23 mouse cellular contexts compared by ENCODE assay signal in genomic region chr1:162943700-162944099, GRCm38 (mm10). TPM values are rescaled to one million over a fixed set of nuclear protein-coding genes. Genes with fewer than 3 reads are reported as not detected.
DNase-seq lines count a peak whose midpoint lies in the region; ATAC-seq and TF ChIP-seq lines count a peak whose summit lies in the region.
"Had no signal": no experiment of that assay in that cellular context is flagged by ENCODE, and none has a peak within 500 bp of the region (broad histone marks: within the 10 kb centered on the region; RNA-seq: fewer than 3 reads in every experiment).

No protein-coding gene starts in this region.

- TF ChIP-seq CTCF in kidney, postnatal 0 days (IDR thresholded peaks at IDR 0.05; ENCODE audit: low read depth) = no peak

- no peaks in the 10 kb centered on the region for H3K9me3 ChIP-seq in kidney, postnatal 0 days (replicated peaks; ENCODE audit: low read length)
- H3K9me3 ChIP-seq in kidney, embryonic 15.5 days (replicated peaks) = no peaks in the 10 kb centered on the region
- H3K9me3 ChIP-seq: embryonic facial prominence, embryonic 15.5 days; forebrain, embryonic 12.5 days; limb, embryonic 13.5 days had no signal

- peak; percentile 39 for DNase-seq in kidney, postnatal 0 days (ENCODE audit: low spot score)
- DNase-seq in 3T3-L1 (ENCODE audit: low read depth, low spot score) = peak; percentile 85
- peak; percentile 37 for DNase-seq in forelimb bud, embryonic 11.5 days (ENCODE audit: low read depth, low spot score)
- no peak for DNase-seq in adrenal gland, postnatal 25 days
- no peak for DNase-seq in thymus, adult 18-20 months
- no peak for DNase-seq in kidney, postnatal 14 days
- DNase-seq: cerebellum, postnatal 14 days; gastrocnemius, postnatal 25 days; heart, postnatal 10 days; kidney, adult 11 months had no signal

- no peaks in the 10 kb centered on the region for H3K27me3 ChIP-seq in kidney, postnatal 0 days (ENCODE audit: insufficient read depth, low read length)
- H3K27me3 ChIP-seq in kidney, embryonic 15.5 days = no peaks in the 10 kb centered on the region
- H3K27me3 ChIP-seq: embryonic facial prominence, embryonic 15.5 days; forebrain, embryonic 12.5 days had no signal

- ATAC-seq in kidney, postnatal 0 days (replicated peaks; ENCODE audit: low FRiP score, low read depth) = no peak
- no peak for ATAC-seq in kidney, embryonic 15.5 days (replicated peaks; ENCODE audit: low FRiP score)
- 0 out of 2 replicates have a peak, but pooled peaks have one; percentile 39 for ATAC-seq in common myeloid progenitor, adult 5-6 weeks (replicated peaks; ENCODE audit: low read depth, poor library complexity, severe bottlenecking)
- ATAC-seq: activated CD4-positive, CD25-positive, alpha-beta regulatory T cell, adult 4 months; hindbrain, embryonic 16.5 days; Patski had no signal

- no peak overlapping the region for H3K4me2 ChIP-seq in kidney, postnatal 0 days (ENCODE audit: low read length)
- H3K4me2 ChIP-seq in kidney, embryonic 15.5 days = no peak overlapping the region
- H3K4me2 ChIP-seq: embryonic facial prominence, embryonic 15.5 days; forebrain, embryonic 12.5 days; limb, embryonic 13.5 days had no signal

- no peaks in the 10 kb centered on the region for H3K4me1 ChIP-seq in kidney, postnatal 0 days (replicated peaks; ENCODE audit: insufficient read depth, low read length)
- 0 out of 2 replicates have a peak, but pooled peaks cover 7% of the 10 kb centered on the region for H3K4me1 ChIP-seq in kidney, embryonic 15.5 days
- H3K4me1 ChIP-seq: embryonic facial prominence, embryonic 15.5 days had no signal

- 44% methylated on average over 6 of the region's 6 CpGs for WGBS in kidney, postnatal 0 days
- WGBS in kidney, embryonic 15.5 days = 50% methylated on average over 6 of the region's 6 CpGs

- no peak overlapping the region for H3K9ac ChIP-seq in kidney, postnatal 0 days (ENCODE audit: low read depth, low read length)
- no peak overlapping the region for H3K9ac ChIP-seq in kidney, embryonic 15.5 days
- H3K9ac ChIP-seq: embryonic facial prominence, embryonic 15.5 days; forebrain, embryonic 12.5 days; limb, embryonic 13.5 days had no signal

- no peak overlapping the region for H3K27ac ChIP-seq in kidney, postnatal 0 days
- H3K27ac ChIP-seq in kidney, embryonic 15.5 days = no peak overlapping the region
- H3K27ac ChIP-seq: embryonic facial prominence, embryonic 15.5 days; forebrain, embryonic 12.5 days; limb, embryonic 13.5 days; macrophage had no signal

- no peak overlapping the region for H3K4me3 ChIP-seq in kidney, postnatal 0 days (replicated peaks; ENCODE audit: low read depth, low read length)
- H3K4me3 ChIP-seq in kidney, embryonic 15.5 days (replicated peaks) = no peak overlapping the region
- H3K4me3 ChIP-seq: embryonic facial prominence, embryonic 15.5 days; forebrain, embryonic 12.5 days; limb, embryonic 13.5 days had no signal

- H3K36me3 ChIP-seq in kidney, postnatal 0 days (ENCODE audit: insufficient read depth, low read length) = no peaks in the 10 kb centered on the region
- H3K36me3 ChIP-seq in kidney, embryonic 15.5 days = no peaks in the 10 kb centered on the region
- H3K36me3 ChIP-seq: embryonic facial prominence, embryonic 15.5 days; forebrain, embryonic 12.5 days; limb, embryonic 13.5 days had no signal

RNA-seq across cellular contexts. Expression of gene Fmo6, which starts 6.4 kb away (rescaled TPM):
- 0.15 TPM in 1 of 2 replicates, not detected in the other for polyA plus RNA-seq in kidney, postnatal 0 days (2015; fragmentation: Nextera tagmentation; extraction: Ambion mirVana)
- 0.09 and 0.13 TPM in 2 replicates for polyA plus RNA-seq in kidney, embryonic 15.5 days (2015; fragmentation: Nextera tagmentation; extraction: Ambion mirVana)
- not detected in 2 replicates for total RNA-seq in common myeloid progenitor, adult 5-6 weeks (2017)
- not detected in 2 replicates for total RNA-seq in adrenal gland, postnatal 25 days (2021)
- total RNA-seq: adrenal gland, postnatal 4 days; gastrocnemius, postnatal 25 days; heart, postnatal 10 days; layer of hippocampus, postnatal 10 days had no signal
- polyA plus RNA-seq: activated CD4-positive, CD25-positive, alpha-beta regulatory T cell, adult 4 months; C2C12; hindbrain, embryonic 16.5 days; macrophage; midbrain, postnatal 0 days; Patski had no signal

RNA-seq across cellular contexts. Expression of gene Fmo3, which starts 40.6 kb away (rescaled TPM):
- polyA plus RNA-seq in kidney, postnatal 0 days (2015; fragmentation: Nextera tagmentation; extraction: Ambion mirVana) = 0.25 TPM in 1 of 2 replicates, not detected in the other
- not detected in 2 replicates for polyA plus RNA-seq in kidney, embryonic 15.5 days (2015; fragmentation: Nextera tagmentation; extraction: Ambion mirVana)
- not detected in 2 replicates for total RNA-seq in common myeloid progenitor, adult 5-6 weeks (2017)
- 0.76 TPM in 1 of 2 replicates, not detected in the other for total RNA-seq in adrenal gland, postnatal 25 days (2021)
- total RNA-seq: gastrocnemius, postnatal 25 days; heart, postnatal 10 days; layer of hippocampus, postnatal 10 days; midbrain, postnatal 0 days had no signal
- polyA plus RNA-seq: activated CD4-positive, CD25-positive, alpha-beta regulatory T cell, adult 4 months; C2C12; embryonic facial prominence, embryonic 15.5 days; forebrain, embryonic 12.5 days; hindbrain, embryonic 16.5 days; limb, embryonic 13.5 days; macrophage; midbrain, postnatal 0 days; Patski had no signal

RNA-seq across cellular contexts. Expression of gene Fmo2, which starts 45.2 kb away (rescaled TPM):
- polyA plus RNA-seq in kidney, postnatal 0 days (2015; fragmentation: Nextera tagmentation; extraction: Ambion mirVana) = 30.3 and 31.8 TPM in 2 replicates
- 4.9 and 8.0 TPM in 2 replicates for polyA plus RNA-seq in kidney, embryonic 15.5 days (2015; fragmentation: Nextera tagmentation; extraction: Ambion mirVana)
- total RNA-seq in common myeloid progenitor, adult 5-6 weeks (2017) = not detected in 2 replicates
- 20.9 and 31.5 TPM in 2 replicates for total RNA-seq in adrenal gland, postnatal 25 days (2021)
- polyA plus RNA-seq: activated CD4-positive, CD25-positive, alpha-beta regulatory T cell, adult 4 months; C2C12; forebrain, embryonic 12.5 days; macrophage had no signal

Comparison
In these comparisons a context has a peak if more than half of its experiments do, and no peak if none do; other contexts are left out.
1. DNase-seq: peak in kidney, postnatal 0 days (single experiment), 3T3-L1 (single experiment) and forelimb bud, embryonic 11.5 days (single experiment); none in adrenal gland, postnatal 25 days (single experiment), thymus, adult 18-20 months (0 of 2) and kidney, postnatal 14 days (single experiment).
2. RNA of gene Fmo2, which starts 45.2 kb away (total RNA-seq): 20.9 to 31.5 TPM in adrenal gland, postnatal 25 days; not detected in common myeloid progenitor, adult 5-6 weeks; every median in the first group is over 10 times any median in the second.